Mouse (Mus musculus) spleen, adult 2 months (tissue): ENCODE results near the gene Cse1l.

ENCODE experiments used
- CTCF ChIP-seq: fragments of 200-500 bp; IDR thresholded peaks from 2 replicates; pipeline ENCODE4 v1.5.1; 2011; ENCODE audit warnings: mild to moderate bottlenecking, inconsistent platforms; ENCODE audit not compliant: insufficient read depth, insufficient read length, insufficient replicate concordance; ENCODE audit errors: extremely low read depth
- POLR2A ChIP-seq: fragments of 200-500 bp; IDR thresholded peaks from 2 replicates; pipeline ENCODE4 v1.6.1; 2011; ENCODE audit warnings: low read depth, low read length, inconsistent platforms

DNA sequence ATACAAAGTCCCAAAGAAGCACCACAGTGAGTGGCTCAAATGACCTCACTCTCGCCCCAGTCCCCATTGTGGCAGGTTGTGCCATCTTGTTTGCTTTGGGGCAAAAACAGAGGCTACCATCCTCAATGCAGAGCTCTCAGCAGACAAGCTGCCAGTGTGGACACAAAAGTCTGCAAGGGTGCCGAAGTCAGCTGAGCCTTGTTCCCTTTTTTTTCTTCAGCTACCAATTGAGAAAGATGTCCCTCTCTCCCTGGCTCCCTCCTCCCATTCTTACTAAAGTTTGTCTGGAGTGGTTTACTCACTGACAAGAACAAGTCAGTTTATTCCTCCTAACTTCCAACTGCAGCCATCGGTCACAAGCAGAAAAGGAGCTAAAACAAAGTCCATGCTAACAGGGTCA, 70.5 kb downstream of the Cse1l start:
- TF ChIP-seq CTCF (no peak), POLR2A (no peak)
